Mouse (Mus musculus) erythroid progenitor cell, adult 5-6 weeks (primary cell): ENCODE data around the gene Prkcsh. TPM values are rescaled to one million over a fixed set of nuclear protein-coding genes. Genes with fewer than 3 reads are reported as not detected.

ENCODE experiments used
- ATAC-seq: replicated peaks from 2 replicates; pipeline ENCODE4 v1.8.0; 2016; ENCODE audit warnings: moderate number of reproducible peaks, mild to moderate bottlenecking, moderate TSS enrichment, inconsistent platforms; ENCODE audit not compliant: poor library complexity, low FRiP score, severe bottlenecking
- total RNA-seq, 2 experiments: library from RNA; stranded (forward) in 1 of 2; stranded (reverse) in 1 of 2; fragments of 150-400 nt in 1 of 2; fragments of 186-747, 209-891 nt in 1 of 2; gene quantifications; 2 replicates each; pipeline versions ENCODE4 v1.2.3 to v1.2.4; 2015 to 2017; ENCODE audit warnings: low replicate concordance in 2 of 2

Gene Prkcsh
- total RNA-seq, 2 experiments from 2014 or later = 27.7 to 62.9 TPM

- ATAC-seq = no peak; the same call in 1 of the 2 replicates
Observed at GRCm38 (mm10) chr9:21978398-21979128, 24.0 kb upstream of the Prkcsh start.

GRCm38 (mm10) chr9:21983911-21984310 lies 18.7 kb upstream of the Prkcsh start:
- no peak for ATAC-seq

GRCm38 (mm10) chr9:21987592-21988342 lies 14.8 kb upstream of the Prkcsh start:
- no peak for ATAC-seq

- ATAC-seq = no peak
Observed at GRCm38 (mm10) chr9:21988421-21989101, 14.0 kb upstream of the Prkcsh start.

GRCm38 (mm10) chr9:21989230-21990110 lies 13.1 kb upstream of the Prkcsh start, which contains the start of gene Rgl3:
Gene Rgl3 (minus strand): TSS chr9:21989446.
- ATAC-seq = no peak

- ATAC-seq = no peak
Observed at GRCm38 (mm10) chr9:21992227-21992626, 10.4 kb upstream of the Prkcsh start.

- no peak for ATAC-seq
Observed at GRCm38 (mm10) chr9:21996178-21996867, 6.3 kb upstream of the Prkcsh start.

GRCm38 (mm10) chr9:22000296-22000695 lies 2.3 kb upstream of the Prkcsh start:
- no peak for ATAC-seq

- no peak for ATAC-seq
Observed at GRCm38 (mm10) chr9:22001633-22002032, 973 bp upstream of the Prkcsh start.

GRCm38 (mm10) chr9:22003163-22003554 lies 553 bp downstream of the Prkcsh start:
- peak; percentile 52 for ATAC-seq

- no peak for ATAC-seq
Observed at GRCm38 (mm10) chr9:22004546-22004945, 1.9 kb downstream of the Prkcsh start.

- ATAC-seq = no peak
Observed at GRCm38 (mm10) chr9:22011055-22011454, 8.4 kb downstream of the Prkcsh start.

GRCm38 (mm10) chr9:22012731-22013130 lies 10.1 kb downstream of the Prkcsh start:
- no peak for ATAC-seq

GRCm38 (mm10) chr9:22016245-22016644 lies 13.6 kb downstream of the Prkcsh start:
- ATAC-seq = no peak

GRCm38 (mm10) chr9:22017208-22017825 lies 14.7 kb downstream of the Prkcsh start:
- ATAC-seq = no peak

- no peak for ATAC-seq
Observed at GRCm38 (mm10) chr9:22024592-22024991, 22.0 kb downstream of the Prkcsh start.

- ATAC-seq = no peak
Observed at GRCm38 (mm10) chr9:22028467-22028866, 25.9 kb downstream of the Prkcsh start.

GRCm38 (mm10) chr9:22030386-22030785 lies 27.8 kb downstream of the Prkcsh start:
- no peak for ATAC-seq
